Mouse (Mus musculus) thymus, adult 2 months (tissue): ENCODE measurements around the gene Tmem189.
A peak's percentile ranks its signal among the peaks of the same experiment; 100 is the strongest.

Experiments used
- CTCF ChIP-seq: fragments of 200-500 bp; IDR thresholded peaks from 2 replicates; pipeline ENCODE4 v1.5.1; 2012; ENCODE audit warnings: mild to moderate bottlenecking, control low read depth, low read length, moderate library complexity, borderline replicate concordance; ENCODE audit not compliant: control insufficient read depth, poor library complexity, insufficient read depth; ENCODE audit errors: extremely low read depth
- POLR2A ChIP-seq: fragments of 200-500 bp; IDR thresholded peaks from 2 replicates; pipeline ENCODE4 v1.6.1; 2012; ENCODE audit warnings: mild to moderate bottlenecking, low read length, control low read depth, moderate library complexity; ENCODE audit not compliant: control insufficient read depth, poor library complexity, insufficient read depth; ENCODE audit errors: extremely low read depth

GRCm38 (mm10) chr2:167641337-167641736 lies 48.3 kb downstream of the Tmem189 start:
- peak; percentile 55; the same call in 1 of the 2 replicates for TF ChIP-seq CTCF
- TF ChIP-seq POLR2A, result no peak
